Mouse (Mus musculus): ENCODE measurements around the gene Iqgap2.

The Iqgap2 gene

DNA sequence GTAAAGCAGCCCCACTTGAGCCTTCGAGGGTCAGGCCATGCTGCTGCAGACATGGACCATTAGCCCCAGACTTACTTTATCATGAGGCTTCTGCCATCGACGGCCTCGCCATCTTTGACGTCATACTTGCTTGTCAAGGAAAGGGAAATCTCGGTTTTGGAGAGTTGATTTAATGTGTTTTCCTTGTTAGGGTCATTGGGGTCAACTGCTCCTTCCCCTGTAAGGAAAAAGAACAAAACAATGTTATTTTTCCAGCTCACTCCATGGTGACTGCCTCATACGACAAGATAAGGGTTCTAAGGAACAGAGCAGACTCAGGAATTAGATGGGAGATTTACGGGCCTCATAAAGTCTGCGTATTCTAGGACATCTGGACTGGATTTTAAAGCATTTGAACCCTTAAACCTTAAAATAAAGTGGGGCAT is 245.0 kb downstream of the Iqgap2 start:
- DNase-seq = no peak

DNA sequence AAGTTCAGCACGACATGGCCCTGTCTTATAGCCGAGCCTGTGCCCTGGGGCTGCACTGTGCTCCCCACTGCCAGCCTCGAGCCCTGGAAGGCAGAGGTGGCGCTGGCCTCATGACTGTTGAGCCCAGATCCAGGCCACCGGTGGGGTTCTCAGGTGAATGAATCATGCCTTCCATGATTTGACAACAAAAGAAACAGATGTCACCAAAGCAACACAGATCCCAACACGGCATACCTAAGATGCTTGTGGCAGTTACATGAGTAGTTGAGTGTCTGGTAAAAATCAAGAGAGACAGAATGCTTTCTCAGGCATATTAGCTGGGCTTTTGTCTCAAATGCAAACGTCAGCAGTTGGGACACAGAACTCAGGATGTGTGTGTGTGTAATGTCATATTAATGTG is 248.0 kb downstream of the Iqgap2 start:
- DNase-seq = no peak

DNA sequence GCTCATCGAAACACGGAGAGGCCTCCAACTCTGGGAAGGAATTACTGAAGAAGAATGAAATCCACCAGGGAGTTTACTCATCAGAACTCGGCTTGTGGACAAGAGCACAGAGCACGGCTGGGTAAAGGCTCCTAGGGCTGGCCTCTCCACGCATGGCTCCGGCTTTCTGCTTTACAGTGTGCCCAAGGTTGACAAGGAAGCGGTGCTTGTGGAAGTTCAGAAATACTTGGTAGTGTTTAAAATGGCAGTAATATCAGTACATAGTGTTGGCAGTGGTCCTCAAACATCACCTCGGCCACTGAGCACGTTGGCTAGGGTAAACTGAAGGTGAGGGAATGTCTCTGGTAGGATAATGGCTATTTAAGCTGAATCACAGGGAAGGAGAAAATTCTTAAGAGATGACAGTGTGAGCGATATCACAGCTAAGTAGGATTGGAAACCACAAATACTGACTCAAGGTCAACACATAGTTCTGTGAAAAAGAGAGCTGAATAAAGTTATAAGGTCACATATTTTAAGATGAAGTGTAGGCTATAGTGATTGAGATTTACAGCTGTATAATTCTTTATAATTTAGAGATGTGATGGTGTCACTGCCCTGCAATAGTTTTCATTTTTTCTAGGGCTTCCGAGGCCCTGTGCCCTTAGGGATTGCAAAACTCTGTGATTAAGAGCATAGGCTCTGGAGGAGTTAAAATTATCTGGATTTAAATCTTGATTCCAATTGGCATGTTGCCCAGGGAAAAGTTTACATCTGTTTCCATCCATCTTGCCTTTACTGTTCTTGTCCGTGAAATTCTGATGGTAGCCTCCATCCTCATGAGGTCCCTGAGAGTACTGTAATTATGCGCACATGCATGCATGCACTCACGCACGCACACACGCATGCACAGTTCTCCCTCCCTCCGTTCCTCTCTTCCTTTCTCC is 250.4 kb downstream of the Iqgap2 start:
- DNase-seq = no peak

DNA sequence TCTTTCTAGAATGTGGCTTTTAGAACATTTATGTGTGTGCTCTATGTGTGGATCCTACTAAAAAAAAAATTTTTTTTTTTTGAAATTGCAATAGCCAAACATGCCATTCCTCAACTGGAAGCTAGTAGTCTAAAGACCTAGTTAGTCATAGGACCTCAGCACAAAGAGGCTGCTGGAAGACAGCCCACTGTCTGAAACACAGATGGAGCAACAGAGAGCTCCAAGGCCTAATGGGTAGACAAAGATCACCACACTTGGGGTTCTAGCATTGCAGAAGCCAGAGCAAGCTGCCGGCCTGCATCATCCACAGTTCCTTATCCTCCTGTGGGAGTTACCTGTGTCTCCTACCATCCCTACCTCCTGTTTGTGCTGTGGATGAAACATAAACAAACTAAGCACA is 251.3 kb downstream of the Iqgap2 start:
- DNase-seq = no peak

DNA sequence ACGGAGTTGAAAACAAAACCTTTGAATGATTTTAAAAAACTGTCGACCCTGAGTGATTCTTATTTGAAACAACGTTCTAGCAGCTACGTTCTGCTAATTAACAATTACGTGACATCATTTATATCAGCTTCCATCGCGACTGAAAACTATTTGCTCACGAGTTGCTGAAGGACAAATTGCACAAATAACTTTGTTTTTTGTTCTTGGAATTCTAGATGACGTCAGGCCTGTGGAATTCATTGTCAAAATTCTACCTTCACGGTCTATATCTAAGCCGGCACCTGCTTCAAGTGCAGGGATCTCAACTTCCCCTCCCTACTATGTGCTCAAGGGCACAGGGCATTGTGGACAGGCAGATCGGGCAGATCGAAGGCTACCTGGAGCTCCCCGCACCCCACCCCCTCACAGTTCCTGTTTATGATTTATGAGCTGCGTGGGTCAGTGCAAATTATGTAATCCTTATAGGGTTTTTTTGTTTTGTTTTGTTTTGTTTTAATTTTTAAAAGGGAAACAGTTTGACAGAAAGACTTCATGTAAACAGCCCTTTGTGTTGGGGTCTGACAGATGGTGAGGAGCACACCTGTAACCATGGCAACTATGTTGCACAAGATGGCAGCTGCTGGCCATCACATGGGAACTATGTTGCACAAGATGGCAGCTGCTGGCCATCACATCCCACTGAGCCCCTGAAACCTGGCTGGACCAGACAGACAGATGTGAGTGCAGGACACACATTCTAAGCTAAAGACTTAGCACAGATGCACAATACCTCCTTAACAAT is 252.2 kb downstream of the Iqgap2 start:
- no peak for DNase-seq

DNA sequence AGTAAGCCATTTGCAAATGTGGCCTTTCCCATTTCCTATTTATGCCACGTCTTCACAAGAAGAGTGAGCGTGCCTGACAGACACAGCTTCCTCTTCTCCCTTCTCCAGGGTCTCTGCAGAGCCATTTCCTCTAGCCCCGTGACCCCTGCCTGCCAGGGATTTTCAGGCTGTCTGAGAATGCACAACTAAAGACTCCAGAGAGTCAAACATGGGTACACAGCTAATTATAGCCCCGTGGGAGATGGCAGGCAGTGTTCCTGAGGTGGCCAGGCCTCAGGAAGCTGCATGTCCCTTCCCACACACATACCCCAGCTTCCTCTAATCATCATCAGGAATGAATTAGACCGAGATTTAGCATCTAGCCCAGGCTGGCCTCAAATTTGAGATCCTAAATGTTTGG is 252.8 kb downstream of the Iqgap2 start:
- no peak for DNase-seq

DNA sequence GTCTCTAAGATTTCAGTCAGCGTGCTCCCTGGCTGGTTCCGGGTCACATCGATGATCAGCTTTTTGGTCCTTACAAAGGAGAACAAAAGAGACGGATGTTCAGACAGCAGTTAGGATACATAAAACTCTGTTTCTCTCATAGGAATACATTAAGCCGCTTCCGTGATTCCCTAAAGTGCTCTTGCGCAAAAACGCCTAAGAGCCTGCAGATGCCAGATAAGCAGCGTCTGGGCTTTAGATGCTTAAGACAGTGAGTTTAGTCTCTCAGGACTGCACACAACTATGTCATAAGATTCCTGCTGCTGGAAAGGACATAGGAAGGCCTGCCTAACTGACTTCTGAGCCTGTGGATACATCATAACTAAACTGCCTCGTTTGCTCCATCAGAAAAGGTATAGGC is 254.0 kb downstream of the Iqgap2 start:
- no peak for DNase-seq

DNA sequence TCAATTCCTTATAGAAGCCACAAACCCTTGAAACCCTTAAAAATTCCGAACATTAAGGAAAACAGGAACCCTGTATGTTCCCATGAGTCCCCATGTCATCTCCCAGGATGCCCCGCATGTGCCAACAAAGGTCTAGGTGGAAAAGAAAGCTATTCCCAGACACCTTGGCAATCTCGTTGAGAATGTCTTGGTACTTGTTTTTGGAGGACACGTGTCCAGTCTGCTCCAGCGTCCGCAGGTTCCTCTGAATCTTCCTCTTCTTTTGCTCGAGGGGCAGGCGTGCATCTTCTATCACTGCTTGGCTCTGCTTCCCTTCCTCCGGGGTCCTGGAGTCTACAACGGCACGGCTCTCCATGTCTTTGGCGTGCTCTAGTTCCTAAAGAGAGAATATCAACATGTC is 256.4 kb downstream of the Iqgap2 start:
- no peak for DNase-seq

DNA sequence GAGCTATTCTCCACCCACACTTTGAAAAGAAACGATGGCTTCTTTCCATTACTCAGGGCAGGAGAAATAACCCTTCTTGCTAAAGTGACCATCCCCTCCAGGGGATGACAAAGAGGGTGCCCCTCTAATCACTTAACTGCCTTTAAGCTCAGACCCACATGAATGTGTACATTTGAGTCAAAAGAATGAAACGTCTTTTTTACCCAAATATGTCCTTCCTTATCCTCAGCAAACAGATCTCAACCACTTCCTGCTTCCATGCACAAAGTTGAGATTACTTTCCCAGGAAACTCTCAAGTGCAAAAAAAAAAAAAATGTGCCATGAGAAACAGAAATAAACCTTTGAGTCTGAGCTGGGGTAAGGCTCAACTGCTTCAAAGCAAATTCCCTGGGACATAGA is 257.3 kb downstream of the Iqgap2 start:
- no peak for DNase-seq

DNA sequence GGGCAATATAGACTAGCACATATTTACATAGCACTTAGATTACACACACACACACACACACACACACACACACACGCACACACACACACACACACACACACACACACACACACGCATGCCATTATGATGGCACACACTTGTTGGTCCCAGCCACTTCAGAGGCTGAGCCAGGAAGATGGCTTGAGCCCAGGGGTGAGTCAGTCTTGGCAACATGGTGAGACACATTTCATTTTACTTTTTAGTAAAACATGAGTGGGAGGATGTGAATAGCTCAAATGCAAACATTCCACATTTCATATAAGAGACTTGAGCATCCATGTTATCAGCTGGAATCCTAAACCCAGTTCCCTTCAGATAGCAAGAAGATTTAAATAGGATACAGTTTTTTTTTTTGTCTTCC is 258.3 kb downstream of the Iqgap2 start:
- no peak for DNase-seq

DNA sequence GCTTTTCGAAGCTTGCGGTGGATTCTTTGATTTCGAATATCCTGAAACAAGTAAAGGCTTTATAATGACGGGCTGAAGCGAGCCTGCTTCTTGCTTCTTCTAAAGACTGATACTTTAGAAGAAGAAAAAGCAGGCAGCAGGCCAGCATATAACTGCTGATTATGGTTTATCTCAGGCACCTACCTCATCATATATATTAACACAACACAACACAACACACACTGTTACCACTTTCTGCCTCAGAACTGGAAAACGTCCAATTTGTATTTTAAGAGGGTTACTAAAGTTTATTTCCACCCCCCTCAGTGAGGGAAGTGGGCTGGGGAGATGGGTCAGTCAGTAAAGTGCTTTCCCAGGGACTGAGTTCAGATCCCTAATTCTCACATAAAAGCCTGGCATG is 259.6 kb downstream of the Iqgap2 start:
- no peak for DNase-seq

DNA sequence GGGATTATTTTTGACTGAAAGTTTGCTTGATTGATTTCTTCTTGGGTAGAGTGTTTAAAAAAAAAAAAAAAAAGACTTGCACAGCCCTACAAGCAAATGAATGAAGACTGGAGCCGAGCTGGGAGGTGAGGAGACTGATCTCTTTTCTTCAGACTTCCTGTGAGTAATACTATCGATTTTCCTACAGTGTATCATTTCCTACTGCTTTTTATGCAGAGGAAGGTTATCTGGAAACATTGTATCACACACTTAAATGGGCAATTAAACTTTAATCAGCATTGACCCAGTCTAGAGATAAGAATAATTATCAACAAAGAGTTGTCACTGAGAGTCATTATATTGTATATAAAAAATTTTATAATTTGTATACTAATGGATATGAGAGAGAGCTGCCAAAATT is 261.0 kb downstream of the Iqgap2 start:
- DNase-seq = no peak

DNA sequence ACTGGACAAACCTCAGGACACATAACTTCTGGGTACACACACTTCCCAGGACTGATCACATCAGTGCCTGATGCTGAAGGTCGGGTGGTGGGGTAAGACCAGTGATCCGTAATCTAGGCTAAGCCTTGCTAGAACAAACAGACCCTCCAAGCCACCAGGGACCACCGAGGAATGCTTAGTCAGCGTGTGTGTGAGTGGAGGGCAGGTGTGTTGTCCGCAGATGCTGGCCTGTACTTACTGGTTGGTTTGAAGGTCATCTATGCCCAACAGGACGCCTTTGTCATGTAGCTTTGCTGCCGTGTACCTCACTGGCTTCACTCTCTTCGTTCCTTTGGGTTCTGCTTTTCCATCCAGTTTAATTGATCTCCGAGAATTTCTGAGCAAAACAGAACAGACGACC is 262.0 kb downstream of the Iqgap2 start:
- no peak for DNase-seq

DNA sequence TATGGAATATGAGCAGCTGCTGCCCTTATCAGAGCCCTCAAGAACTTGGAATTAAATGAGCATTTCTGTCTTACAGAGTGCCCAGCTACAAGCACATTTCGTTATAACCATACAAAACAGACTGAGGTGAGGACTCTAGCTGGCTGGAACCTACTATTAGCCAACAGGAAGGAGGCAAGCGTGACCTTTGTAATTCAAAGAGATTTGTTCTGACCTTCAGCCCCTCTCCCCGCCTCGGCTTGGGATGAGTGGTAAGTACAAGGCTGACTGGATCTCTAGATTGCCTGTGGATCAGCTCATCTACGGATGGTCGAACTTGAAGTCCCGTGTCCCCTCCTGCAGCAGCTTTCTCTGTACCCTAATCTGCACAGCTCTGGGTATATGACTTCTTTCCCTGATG is 265.0 kb downstream of the Iqgap2 start:
- DNase-seq = no peak

DNA sequence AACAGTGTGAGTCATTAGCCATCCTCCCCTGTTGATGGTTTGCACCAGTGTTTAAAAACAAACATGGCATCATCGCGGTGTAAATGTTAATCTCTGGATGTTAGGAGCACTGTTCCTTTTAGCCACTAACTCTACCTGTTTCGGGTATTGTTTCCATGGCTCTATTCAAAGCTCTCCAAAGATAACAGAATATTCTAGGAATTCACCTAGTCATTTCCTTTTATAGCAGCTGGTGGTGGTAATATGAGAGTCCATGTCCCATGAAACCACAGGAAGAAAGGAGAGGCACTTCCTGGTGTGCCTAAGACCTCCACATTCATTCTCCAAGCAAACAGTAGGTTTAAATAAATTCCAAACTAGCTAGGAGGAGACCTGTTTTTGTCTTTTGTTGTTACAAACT is 268.7 kb downstream of the Iqgap2 start:
- DNase-seq = no peak

DNA sequence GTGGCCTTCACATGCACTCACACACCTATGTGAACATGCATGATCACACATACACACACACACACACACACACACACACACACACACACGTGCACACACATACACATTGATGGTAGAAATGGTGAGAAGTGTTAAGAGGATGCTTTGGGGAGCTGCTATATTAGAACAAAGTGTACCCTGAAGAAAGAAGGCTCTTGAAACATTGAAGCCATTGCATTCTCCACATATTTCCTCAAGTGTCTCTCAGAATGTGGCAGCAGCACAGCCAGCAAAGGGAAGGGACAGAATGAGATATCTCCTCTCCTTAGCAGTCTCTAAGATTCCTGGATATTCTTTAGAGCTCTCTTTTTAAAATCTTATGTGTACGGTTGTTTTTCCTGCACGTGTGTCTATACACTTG is 270.2 kb downstream of the Iqgap2 start:
- DNase-seq = no peak

DNA sequence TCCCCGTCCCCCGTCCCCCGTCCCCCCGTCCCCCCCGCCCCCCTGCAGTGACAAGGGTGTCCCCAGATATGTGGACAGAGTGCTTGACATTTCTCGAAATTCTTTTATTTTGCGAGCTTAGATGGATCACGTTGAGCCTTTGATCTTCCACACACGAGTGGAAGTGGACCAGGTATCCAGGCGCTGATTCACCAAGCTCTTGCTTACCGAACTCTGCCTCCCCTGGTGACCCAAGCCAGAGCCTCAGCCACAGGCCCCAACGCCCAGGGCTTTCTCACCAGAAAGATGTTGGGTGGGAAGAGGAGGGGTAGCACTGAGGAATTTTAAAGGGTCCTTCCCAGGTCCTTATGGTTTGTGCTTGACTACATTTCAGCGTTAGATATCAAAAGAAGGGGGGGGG is 272.9 kb downstream of the Iqgap2 start:
- no peak for DNase-seq

DNA sequence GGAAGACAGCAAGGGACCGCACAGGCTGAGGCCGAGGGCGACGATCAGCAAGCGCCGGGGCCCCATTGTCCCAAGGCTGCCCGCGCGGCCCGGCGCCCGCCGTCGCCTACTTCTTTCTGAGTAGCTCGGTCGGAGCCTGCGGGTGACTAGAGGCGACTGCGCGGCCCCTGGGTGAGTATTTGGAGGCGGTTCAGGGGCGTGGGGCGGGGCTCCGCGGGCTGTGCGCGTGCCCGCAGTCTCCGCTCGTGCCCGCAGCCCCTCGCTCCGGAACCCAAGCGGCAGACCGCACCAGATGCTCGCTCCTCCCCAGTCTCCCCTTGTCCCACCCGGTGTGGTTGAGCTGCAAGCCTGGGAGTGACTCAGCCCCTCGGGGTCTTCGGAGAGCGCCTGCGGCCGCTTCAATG is 273.4 kb downstream of the Iqgap2 start, which contains the start of gene F2r:
Gene F2r, minus strand, starts transcription at position 179 of the 404 bp plus-strand sequence.
- peak; percentile 88 for DNase-seq

DNA sequence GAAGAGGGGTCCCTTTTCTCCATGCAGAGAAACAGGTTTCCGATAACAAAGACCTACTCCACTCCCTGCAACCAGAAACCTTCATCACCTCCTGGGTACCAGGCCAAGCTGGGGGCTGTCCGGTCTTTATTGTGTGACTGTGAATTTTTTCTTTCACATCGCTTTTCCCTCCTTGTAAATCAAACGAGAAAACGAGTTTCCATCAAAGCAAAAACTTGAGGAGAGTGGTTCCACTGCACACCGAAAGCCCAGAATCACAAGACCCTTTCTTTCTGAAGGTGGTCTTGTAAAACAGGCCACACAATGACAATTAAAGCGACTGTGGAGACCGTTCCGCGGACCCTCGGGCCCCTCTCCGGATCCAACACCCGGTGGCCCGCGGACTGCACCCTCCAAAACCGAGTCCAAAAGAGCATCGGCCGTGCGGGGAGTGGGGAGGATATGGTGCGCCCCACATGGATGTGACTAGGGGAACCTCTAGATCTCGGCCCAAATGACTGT is 274.0 kb downstream of the Iqgap2 start:
- peak; percentile 14 for DNase-seq

DNA sequence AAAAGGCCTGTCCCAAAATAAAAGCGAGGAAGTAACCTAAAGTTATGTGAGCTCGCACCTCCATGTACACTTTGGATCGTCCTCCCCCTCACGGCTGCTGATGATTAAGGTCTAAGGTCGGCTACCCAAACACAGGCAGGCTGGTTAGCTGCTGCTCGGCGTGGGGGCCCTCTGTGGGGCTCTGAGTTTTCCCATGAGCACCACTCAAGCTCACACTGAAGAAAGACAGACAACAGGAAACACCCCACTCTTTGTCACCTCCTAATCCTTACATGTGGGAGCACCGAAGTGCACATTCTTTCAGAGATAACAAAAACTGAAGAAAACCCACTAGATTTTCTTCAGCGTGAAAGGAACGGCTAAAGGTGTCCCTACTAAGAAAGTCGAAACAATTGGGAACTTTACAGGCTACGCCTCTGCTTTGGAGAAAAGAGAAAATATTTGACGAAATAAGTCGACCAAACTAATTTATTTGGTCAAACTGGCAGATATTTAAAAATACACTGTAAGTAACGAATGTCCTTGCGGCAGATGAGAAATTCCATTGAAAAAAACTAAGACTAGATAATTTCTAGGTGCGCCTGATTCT is 274.5 kb downstream of the Iqgap2 start:
- peak; percentile 51 for DNase-seq

DNA sequence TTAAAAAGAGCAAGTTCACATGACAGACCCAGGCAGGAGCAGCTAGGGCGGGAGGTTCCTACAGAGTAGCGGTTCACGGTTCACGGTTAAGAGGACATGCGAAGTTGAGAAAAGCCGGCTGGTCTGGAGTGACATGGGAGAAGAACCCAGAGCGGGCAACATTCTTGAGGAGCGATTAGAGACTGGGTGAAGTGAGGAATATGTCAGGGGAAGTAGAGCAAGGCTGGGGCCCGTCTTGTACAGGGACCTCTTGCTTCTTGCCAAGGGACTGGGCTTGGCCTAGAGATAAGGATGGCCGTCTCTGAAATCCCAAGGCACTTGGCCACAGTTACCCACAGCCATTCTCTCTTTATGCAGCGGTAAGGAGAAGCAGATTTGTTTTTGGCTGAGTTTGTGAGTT is 275.2 kb downstream of the Iqgap2 start:
- no peak for DNase-seq

DNA sequence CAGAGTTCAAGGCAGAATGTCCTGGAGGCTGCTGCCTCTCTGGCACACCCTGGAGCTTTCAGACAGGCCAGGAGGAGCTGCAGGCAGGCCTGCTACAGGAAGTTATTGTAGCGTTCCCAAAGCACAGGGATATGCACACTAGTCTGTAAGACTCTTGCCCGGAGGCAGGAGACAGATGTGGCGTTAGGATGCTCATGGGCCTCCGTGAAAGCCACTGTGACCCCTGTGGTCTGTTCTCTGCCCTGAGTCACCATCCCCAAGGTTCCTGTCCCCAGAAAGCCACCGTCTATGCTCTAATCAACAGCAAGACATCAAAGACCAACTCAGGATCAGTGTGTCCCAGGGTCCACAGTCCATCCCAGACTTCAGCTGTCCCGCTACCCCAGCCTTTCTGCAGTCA is 277.0 kb downstream of the Iqgap2 start:
- DNase-seq = no peak

DNA sequence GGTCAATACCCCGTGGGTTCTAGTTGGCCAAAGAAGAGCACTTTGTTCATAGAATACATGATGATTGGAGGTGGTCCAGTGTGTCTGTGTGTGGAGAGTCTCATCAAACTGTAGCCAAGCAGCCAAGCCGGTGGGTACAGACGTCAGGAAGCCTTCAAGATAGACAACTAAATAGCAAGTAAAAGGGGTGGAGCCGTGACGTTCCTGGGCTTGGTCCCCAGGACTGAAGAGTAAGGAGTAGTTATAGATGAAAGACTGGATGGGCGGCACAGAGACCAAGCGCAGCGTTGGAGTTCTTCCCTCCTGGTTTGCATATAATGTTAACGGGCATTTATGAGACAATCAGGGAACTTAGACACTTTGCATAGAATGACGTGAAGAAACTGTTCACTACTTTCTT is 279.5 kb downstream of the Iqgap2 start:
- no peak for DNase-seq

DNA sequence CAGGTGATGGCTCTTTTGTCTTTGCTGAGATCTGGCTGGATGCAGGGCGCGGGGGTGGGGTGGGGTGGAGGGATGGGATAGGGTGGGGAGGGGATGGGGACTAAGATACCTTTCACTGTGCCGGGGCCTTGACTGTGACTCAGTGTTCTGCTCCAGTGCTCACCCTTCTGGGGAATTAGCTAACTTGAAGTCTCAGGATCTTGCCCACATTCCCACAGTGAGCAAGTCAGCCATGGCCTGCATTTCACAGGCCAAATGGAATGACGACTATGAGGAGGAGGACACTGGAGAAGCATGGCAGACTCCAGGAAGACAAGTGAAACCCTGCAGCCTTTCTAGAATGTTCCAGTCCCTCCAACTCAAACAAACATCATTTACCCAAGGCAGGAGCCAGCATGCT is 280.0 kb downstream of the Iqgap2 start:
- DNase-seq = no peak

All from thymus, postnatal 25 days (tissue).